Mouse (Mus musculus) cerebellum, adult 2 months (tissue): ENCODE measurements around the gene Cdc5l.

Experiments
- CTCF ChIP-seq: fragments of 200-500 bp; IDR thresholded peaks from 2 replicates; pipeline ENCODE4 v1.5.1; 2011; ENCODE audit warnings: low read depth, mild to moderate bottlenecking, control low read depth, low read length, moderate library complexity, borderline replicate concordance; ENCODE audit not compliant: insufficient read depth
- POLR2A ChIP-seq: fragments of 200-500 bp; IDR thresholded peaks from 2 replicates; pipeline ENCODE4 v1.6.1; 2011; ENCODE audit warnings: low read length, control low read depth, borderline replicate concordance; ENCODE audit not compliant: insufficient read depth

DNA sequence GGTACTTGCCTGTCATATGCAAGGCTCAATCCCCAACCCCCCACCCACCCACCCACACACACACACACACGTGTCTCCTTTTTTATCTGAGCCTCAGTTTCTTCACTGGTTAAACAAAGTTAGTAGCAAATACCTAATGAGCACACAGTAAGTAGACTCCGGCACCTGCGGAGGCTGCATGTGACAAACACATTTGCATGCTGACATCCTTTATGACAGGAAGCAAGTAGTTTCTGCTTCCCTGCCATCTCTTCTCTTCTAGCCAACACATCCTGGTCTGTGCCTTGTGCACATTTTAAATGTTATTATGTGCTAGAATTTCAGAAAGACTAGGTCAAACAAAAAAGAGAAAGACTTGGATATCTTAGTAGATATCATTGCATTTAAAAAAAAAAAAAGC is 72.6 kb downstream of the Cdc5l start:
- TF ChIP-seq POLR2A (no peak), CTCF (no peak)
